Mouse (Mus musculus): ENCODE data around the gene Pcna.
"Not testable (repeated sequence)": the region's sequence is repeated elsewhere in the genome, so short reads cannot be mapped to it uniquely, and the experiment has no call there.

The Pcna gene

DNA sequence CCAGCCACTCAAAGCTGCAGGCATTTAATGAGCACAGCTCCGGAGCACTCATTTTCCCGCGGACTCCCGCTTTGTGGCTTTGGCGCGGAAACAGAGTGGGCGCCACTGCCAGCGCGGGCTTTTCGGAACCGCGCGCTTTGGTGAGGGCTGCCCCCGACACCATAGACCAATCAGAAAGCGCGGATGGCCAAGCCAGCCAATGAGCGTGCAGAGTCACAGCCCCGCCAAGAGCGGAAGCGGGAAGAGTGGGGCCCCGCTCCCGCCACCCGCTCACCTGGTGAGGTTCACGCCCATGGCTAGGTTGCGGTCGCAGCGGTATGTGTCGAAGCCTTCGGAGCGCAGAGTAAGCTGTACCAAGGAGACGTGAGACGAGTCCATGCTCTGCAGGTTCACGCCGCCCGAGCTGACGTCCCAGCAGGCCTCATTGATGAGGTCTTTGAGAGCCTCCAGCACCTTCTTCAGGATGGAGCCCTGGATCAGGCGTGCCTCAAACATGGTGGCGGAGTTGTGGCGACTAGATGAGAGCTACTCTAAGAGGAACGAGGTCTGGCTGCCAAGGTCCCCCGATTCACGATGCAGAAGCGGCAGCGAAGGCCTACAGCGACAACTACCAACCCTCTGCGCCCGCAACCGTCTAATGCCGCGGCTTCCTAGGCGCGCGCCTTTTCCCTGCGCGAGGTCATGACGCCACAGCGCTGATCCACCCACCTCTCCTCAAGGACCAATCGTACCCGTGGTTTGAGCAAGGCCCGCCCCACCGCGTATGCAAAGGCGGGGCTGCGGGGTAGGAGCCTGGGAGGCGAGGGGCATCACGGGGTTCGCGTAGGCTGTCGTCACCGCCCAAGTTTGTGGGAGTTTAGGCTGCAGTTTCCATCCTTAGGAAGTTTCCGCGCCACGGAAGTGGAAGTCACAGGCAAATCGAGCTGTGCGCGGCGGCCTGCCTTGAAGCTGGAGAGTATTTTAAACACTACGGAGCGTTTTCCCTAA is at the start of gene Pcna:
Gene Pcna (minus strand): TSS at position 773 of the 987 bp plus-strand sequence.
- DNase-seq (ENCODE audit: low spot score) = peak; percentile 89

DNA sequence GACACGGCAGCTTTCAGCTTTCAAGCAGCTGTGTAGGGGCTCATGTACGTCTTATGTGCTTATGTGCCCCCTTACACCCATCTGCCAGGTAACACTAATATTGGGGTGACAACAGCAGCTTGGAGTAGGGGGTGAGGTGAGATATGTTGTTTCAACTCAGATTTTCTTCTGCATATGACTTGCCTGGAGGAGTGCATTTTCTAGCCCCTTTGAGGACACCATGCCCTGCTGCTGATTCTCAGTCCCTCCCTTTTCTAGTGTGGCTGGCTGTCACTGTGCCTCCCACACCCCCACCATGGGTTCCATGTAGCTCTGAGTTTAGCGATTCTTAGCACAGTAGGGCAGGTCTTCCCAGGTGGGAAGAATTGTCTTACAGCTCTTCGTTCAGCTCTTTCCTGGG is 48.3 kb upstream of the Pcna start:
- DNase-seq (ENCODE audit: low spot score) = no peak

GRCm38 (mm10) chr2:132298250-132298649 is 45.1 kb upstream of the Pcna start:
- no peak for DNase-seq (ENCODE audit: low spot score)

GRCm38 (mm10) chr2:132293694-132294450 is 40.8 kb upstream of the Pcna start:
- DNase-seq (ENCODE audit: low spot score) = no peak

DNA sequence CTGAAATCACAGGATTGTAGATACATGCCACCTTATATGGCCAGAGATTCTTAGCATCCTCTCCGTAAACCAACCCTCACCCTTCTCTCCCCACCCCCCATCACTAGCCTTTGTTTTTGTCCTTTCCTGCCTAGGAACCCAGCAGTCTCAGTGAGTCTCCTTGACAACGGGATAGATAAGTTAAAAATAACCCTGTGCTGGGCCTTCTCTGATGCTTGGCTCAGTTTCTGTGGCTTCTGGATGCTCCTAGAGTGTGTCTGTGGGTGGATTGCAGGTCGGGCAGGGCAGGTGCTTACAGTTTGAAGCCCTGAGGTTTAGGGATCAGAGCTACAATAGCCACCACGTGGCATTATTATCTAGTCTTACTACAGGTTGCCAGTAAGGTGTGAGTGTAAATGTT is 39.0 kb upstream of the Pcna start:
- no peak for DNase-seq (ENCODE audit: low spot score)

DNA sequence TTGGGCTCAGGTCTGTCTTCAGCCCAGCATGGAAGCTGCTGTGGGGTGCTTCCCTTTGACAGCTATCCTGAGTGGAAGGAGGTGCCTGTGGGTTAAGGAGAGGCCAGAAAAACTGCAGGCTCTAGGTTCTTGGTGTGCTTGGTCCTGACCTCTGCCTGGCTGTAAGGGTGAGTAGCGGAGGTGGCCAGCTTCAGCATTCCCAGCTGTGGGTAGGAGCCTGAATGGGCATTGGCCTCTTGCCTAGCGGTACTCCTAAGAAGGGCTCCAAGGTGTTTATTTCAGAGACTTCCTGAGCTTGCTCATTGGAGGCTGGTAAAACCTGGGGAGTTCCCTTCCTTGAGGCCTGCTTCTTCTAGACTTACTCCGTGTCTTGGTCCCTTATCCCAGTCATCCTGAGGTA is 38.2 kb upstream of the Pcna start:
- DNase-seq (ENCODE audit: low spot score) = no peak

- DNase-seq (ENCODE audit: low spot score) = no peak
Observed at GRCm38 (mm10) chr2:132290808-132291207, 37.7 kb upstream of the Pcna start.

DNA sequence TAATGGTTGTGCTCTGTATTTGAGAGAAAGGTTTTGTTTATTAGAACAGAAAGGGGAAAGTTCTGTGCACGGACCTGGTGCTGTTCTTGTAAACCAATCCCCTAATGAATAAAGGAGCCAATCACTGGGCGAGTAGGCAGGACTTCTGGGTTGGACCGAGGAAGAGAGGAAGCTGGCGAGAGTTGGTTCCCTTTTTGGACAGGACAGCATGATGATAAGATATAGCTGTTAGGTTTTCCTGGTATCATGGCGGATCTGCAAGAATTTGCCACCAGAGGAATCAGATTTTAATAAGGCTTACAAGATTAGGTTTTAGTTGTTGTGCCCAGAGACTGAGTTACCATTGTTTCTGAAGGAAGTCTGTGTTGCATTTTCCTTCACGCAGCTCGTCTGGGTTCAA is 36.1 kb upstream of the Pcna start:
- DNase-seq (ENCODE audit: low spot score) = not testable (repeated sequence)

GRCm38 (mm10) chr2:132286376-132287076 is 33.4 kb upstream of the Pcna start:
- DNase-seq (ENCODE audit: low spot score) = no peak

GRCm38 (mm10) chr2:132285722-132286121 is 32.6 kb upstream of the Pcna start:
- not testable (repeated sequence) for DNase-seq (ENCODE audit: low spot score)

DNA sequence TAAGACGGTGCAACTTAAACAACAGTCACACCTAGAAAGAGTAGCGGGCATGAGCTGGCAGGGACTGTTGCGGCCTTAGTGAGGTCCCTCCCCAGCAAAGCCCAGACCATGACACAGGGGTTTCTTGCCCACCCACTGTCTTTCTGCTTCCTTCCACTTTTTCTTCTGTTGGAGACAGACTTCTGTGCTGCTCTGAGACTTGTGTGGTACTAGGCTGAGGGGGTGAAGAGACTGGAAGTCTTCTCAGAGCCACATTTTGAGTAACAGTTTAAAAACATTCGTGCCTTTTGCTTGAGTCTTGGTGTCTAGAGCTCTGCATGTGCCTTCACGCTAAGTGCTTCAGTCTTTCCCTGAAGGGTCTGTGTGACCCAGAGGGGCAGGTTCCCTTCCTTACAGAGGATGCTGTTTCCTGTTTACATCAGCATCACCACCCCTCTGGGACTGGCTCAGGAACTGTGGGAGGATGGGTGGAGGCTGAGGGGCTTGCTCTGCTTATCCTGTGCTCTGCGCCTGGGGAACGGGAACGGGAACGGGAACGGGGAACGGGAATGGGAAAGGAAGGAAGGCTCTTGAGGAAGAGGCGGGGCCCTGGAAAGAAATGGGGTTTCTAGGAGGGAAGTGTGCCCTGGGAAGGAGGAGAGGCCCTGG is 31.5 kb upstream of the Pcna start:
- no peak for DNase-seq (ENCODE audit: low spot score)

- no peak for DNase-seq (ENCODE audit: low spot score)
Observed at GRCm38 (mm10) chr2:132283236-132284070, 30.3 kb upstream of the Pcna start.

GRCm38 (mm10) chr2:132282453-132283174 is 29.5 kb upstream of the Pcna start:
- no peak for DNase-seq (ENCODE audit: low spot score)

GRCm38 (mm10) chr2:132281560-132282452 is 28.7 kb upstream of the Pcna start:
- DNase-seq (ENCODE audit: low spot score) = no peak

DNA sequence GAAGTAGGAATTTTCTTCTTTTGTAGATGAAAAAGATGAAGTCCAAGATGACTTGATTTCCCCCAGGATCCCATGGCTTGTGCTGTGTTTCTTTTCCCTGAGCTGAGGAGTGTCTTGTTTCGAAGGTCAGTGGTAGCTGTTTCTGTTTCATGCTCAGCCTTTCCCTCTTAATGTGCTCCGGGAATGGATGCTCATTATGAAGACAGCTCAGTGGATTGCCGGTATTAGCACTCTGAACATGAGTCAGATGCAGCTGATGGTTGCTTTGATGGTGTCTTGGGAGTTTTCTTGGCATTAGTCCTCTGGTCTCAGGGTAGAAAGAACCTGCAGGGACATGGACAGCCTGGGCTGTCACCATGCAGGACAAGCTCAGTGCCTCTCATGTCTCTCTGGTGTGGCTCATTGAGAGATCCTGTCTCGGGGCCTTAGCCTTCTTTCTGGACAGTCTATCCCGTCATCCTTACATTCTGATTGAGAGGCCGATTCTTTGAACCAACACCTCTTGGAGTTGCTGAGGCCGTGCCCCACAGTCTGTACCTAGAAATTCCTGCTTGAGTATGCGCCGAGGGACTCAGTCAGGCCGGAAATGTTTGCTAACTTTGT is 27.5 kb upstream of the Pcna start:
- no peak for DNase-seq (ENCODE audit: low spot score)

DNA sequence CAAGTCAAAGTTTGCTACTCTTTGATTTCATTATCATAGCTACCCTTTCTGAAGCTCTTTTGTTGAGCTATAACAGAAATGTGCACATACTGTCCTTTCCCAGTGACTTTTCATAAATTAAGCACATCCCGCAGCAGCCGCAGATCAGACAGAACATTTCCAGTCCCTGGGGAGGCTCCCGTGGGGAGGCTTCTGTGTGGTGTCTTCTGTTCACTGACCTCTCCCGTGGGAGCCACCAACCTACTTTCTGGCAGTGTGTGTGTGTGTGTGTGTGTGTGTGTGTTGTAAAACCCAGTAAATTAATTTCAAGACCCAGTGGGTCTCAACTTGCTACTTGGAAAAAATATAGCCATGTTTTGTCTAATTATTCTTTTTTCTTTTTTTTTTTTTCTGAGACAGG is 26.9 kb upstream of the Pcna start:
- DNase-seq (ENCODE audit: low spot score) = no peak

DNA sequence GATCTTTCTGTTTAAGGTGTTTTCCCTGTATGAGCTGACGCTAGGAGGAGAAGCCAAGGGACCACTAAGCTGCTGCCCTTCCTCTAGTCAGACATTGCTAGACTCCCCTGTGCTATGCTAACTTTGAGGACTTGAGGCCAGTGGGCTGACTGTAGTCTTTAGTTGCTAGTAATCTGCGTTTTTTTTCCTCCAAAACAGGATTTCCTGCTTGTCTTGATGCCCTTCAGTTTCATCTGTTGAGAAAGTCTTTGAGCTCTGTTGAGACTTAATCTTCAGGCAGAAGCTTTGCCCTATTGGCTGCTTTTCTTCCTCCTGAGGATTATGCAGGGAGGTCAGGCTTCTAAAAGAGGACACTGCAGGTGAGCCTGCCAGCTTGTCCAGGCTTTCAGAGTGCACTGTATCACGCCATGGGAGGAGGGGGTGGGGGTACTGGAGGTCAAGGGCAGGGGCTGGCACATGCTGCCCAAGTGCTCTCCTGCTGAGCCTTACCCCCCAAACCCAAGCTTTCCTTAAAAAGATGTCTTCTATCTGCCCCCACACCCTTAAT is 26.3 kb upstream of the Pcna start:
- DNase-seq (ENCODE audit: low spot score) = no peak

DNA sequence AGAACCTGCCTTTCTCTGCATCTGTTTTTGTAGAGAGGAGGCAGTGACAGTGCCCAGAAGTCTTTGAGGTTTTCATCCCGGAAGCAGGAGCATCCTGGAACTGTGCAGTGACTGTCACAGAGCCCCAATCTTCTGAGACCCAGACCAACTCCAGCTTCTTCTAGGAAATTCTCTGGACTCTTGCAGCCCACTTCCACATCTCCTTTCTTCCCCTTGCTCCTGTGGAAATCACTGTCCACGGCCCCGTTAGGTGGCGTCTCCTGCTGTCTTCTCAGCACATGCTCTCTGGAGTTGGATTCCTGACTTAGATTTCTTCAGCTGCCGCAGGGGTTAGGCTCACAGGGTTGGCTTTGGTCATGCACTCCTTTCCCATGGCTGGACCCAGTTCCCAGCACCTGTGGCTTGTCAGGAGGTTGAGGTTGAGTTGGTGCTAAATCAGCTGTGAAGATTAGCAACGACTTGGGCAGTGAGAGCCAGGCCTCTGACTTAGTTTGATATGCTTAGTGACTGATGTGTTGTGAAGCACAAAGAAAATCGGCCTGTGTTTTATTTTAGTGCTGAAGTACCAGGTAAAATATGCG is 25.2 kb upstream of the Pcna start:
- no peak for DNase-seq (ENCODE audit: low spot score)
